Comparison of ENCODE assay signal across 8 mouse cellular contexts in the genomic region with DNA sequence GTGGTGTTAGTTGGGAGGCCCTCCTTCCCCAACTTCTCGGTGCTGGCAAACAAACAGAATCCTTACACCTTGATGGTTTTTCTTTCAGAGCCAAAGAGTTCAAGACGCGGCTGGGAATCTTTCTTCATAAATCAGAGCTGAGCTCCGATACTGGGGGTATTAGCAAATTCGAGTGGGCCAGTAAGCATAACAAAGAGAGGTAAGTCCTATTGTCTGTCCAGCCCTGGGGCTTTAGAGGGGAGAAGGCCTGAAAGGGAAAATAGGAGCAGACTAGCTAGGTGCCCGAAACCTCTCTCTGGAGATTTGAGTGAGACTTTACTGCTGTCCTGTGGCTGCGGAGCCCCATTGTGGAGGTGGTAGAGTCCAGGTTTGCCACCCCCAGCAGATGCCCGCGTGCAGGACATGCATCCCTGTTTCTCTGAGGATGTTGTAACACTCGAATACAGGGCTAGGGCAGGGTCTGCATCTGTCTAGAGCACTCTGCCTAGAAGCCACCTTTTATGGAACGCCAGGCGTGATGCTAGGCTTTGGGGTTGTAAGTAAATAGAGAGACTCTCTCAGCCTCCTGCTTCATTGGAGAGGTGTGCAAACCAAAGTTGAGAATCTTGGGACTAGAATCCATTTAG. TPM values are rescaled to one million over a fixed set of nuclear protein-coding genes. Genes with fewer than 3 reads are reported as not detected.
A peak's percentile ranks its signal among the peaks of the same experiment; 100 is the strongest.
DNase-seq lines count a peak whose midpoint lies in the region; ATAC-seq and TF ChIP-seq lines count a peak whose summit lies in the region.

No protein-coding gene starts in this region.

- peak overlapping the region; percentile 34; the same call in 1 of the 2 replicates for H3K9ac ChIP-seq in kidney, embryonic 15.5 days
- H3K9ac ChIP-seq in hindbrain, embryonic 13.5 days = peak overlapping the region; percentile 67
- peak overlapping the region; percentile 47; the same call in 1 of the 2 replicates for H3K9ac ChIP-seq in midbrain, embryonic 15.5 days

- H3K36me3 ChIP-seq in kidney, embryonic 15.5 days = no peaks in the 10 kb centered on the region
- H3K36me3 ChIP-seq in hindbrain, embryonic 13.5 days = peaks cover 6% of the 10 kb centered on the region
- no peaks in the 10 kb centered on the region for H3K36me3 ChIP-seq in midbrain, embryonic 15.5 days (replicated peaks)

- peaks cover 28% of the 10 kb centered on the region for H3K4me1 ChIP-seq in kidney, embryonic 15.5 days
- H3K4me1 ChIP-seq in hindbrain, embryonic 13.5 days (replicated peaks) = peaks cover 78% of the 10 kb centered on the region
- peaks cover 79% of the 10 kb centered on the region for H3K4me1 ChIP-seq in midbrain, embryonic 15.5 days

- peak overlapping the region; percentile 44 for H3K4me3 ChIP-seq in kidney, embryonic 15.5 days (replicated peaks)
- peak overlapping the region; percentile 49 for H3K4me3 ChIP-seq in hindbrain, embryonic 13.5 days
- peak overlapping the region; percentile 53 for H3K4me3 ChIP-seq in midbrain, embryonic 15.5 days

- no peak for TF ChIP-seq CTCF in brain, embryonic 14.5 days (IDR thresholded peaks at IDR 0.05; ENCODE audit: borderline replicate concordance, extremely low read depth, insufficient read depth, insufficient read length)

- 34% methylated on average over 12 of the region's 12 CpGs for WGBS in kidney, embryonic 15.5 days
- WGBS in hindbrain, embryonic 13.5 days = 27% methylated on average over 12 of the region's 12 CpGs
- 22% methylated on average over 12 of the region's 12 CpGs for WGBS in midbrain, embryonic 15.5 days

- peaks cover 50% of the 10 kb centered on the region for H3K27me3 ChIP-seq in kidney, embryonic 15.5 days
- peaks cover 18% of the 10 kb centered on the region; the same call in 1 of the 2 replicates for H3K27me3 ChIP-seq in hindbrain, embryonic 13.5 days
- H3K27me3 ChIP-seq in midbrain, embryonic 15.5 days (replicated peaks) = no peaks in the 10 kb centered on the region

- H3K27ac ChIP-seq in kidney, embryonic 15.5 days = no peak overlapping the region
- no peak overlapping the region for H3K27ac ChIP-seq in hindbrain, embryonic 13.5 days
- no peak overlapping the region for H3K27ac ChIP-seq in midbrain, embryonic 15.5 days

- ATAC-seq in kidney, embryonic 15.5 days (replicated peaks; ENCODE audit: low FRiP score) = no peak
- ATAC-seq in hindbrain, embryonic 13.5 days (ENCODE audit: low FRiP score) = no peak
- ATAC-seq in midbrain, embryonic 15.5 days (replicated peaks) = no peak

- H3K4me2 ChIP-seq in kidney, embryonic 15.5 days = peak overlapping the region; percentile 80
- peak overlapping the region; percentile 76 for H3K4me2 ChIP-seq in hindbrain, embryonic 13.5 days
- H3K4me2 ChIP-seq in midbrain, embryonic 15.5 days = peak overlapping the region; percentile 84

- no peak for TF ChIP-seq POLR2A in brain, embryonic 14.5 days (IDR thresholded peaks at IDR 0.05; ENCODE audit: borderline replicate concordance, extremely low read depth, insufficient read depth, insufficient read length, poor library complexity, severe bottlenecking)

- DNase-seq in kidney, adult 11 months = no peak
- peak; percentile 25 for DNase-seq in brain, embryonic 14.5 days (ENCODE audit: low read depth)
- no peak for DNase-seq in frontal cortex, postnatal 14 days (ENCODE audit: low spot score in 2 of 2)
- DNase-seq in ovary, adult 18-20 months (ENCODE audit: low spot score) = no peak
- DNase-seq in frontal cortex, postnatal 10 days (ENCODE audit: low spot score in 2 of 2) = no peak

- no peaks in the 10 kb centered on the region for H3K9me3 ChIP-seq in kidney, embryonic 15.5 days (replicated peaks)
- no peaks in the 10 kb centered on the region for H3K9me3 ChIP-seq in hindbrain, embryonic 13.5 days
- no peaks in the 10 kb centered on the region for H3K9me3 ChIP-seq in midbrain, embryonic 15.5 days

RNA-seq across cellular contexts. Expression of a gene that starts 0.7 kb away (rescaled TPM):
- polyA plus RNA-seq in kidney, embryonic 15.5 days (2015; fragmentation: Nextera tagmentation; extraction: Ambion mirVana) = 4.7 and 4.9 TPM in 2 replicates
- polyA plus RNA-seq in brain, embryonic 14.5 days (2012; rRNA removed) = 22.8 and 35.5 TPM in 2 replicates
- 21.2 and 26.0 TPM in 2 replicates for polyA plus RNA-seq in hindbrain, embryonic 13.5 days (2015; fragmentation: Nextera tagmentation; extraction: Ambion mirVana)
- polyA plus RNA-seq in midbrain, embryonic 15.5 days (2015; fragmentation: Nextera tagmentation; extraction: Ambion mirVana) = 20.7 and 24.0 TPM in 2 replicates

RNA-seq across cellular contexts. Expression of a gene that starts 8.3 kb away (rescaled TPM):
- 10.4 and 11.6 TPM in 2 replicates for polyA plus RNA-seq in kidney, embryonic 15.5 days (2015; fragmentation: Nextera tagmentation; extraction: Ambion mirVana)
- 59.5 and 78.4 TPM in 2 replicates for polyA plus RNA-seq in brain, embryonic 14.5 days (2012; rRNA removed)
- 53.7 and 53.8 TPM in 2 replicates for polyA plus RNA-seq in hindbrain, embryonic 13.5 days (2015; fragmentation: Nextera tagmentation; extraction: Ambion mirVana)
- polyA plus RNA-seq in midbrain, embryonic 15.5 days (2015; fragmentation: Nextera tagmentation; extraction: Ambion mirVana) = 47.9 and 48.3 TPM in 2 replicates
